Mouse (Mus musculus): ENCODE data around the gene Tnxb. TPM values are rescaled to one million over a fixed set of nuclear protein-coding genes. Genes with fewer than 3 reads are reported as not detected.

Gene Tnxb
- polyA plus RNA-seq, 1 experiment from 2014 or later: 0.01 TPM

Other genes with a start within 250 kb of the Tnxb start
- not detected in 2 replicates for gene Btnl4, start 193.2 kb upstream of the Tnxb start, polyA plus RNA-seq (2016; fragmentation: Nextera tagmentation; extraction: Ambion mirVana)
- gene Btnl6, start 153.2 kb upstream of the Tnxb start, polyA plus RNA-seq (2016; fragmentation: Nextera tagmentation; extraction: Ambion mirVana): not detected in 2 replicates
- gene Notch4, start 106.3 kb upstream of the Tnxb start, polyA plus RNA-seq (2016; fragmentation: Nextera tagmentation; extraction: Ambion mirVana): 6.9 TPM in 2 replicates
- gene Gpsm3, start 80.7 kb upstream of the Tnxb start, polyA plus RNA-seq (2016; fragmentation: Nextera tagmentation; extraction: Ambion mirVana): 3.5 and 6.3 TPM in 2 replicates
- gene Pbx2, start 79.3 kb upstream of the Tnxb start, polyA plus RNA-seq (2016; fragmentation: Nextera tagmentation; extraction: Ambion mirVana): 25.1 and 28.0 TPM in 2 replicates
- 3.1 and 3.5 TPM in 2 replicates for gene Ager, start 72.7 kb upstream of the Tnxb start, polyA plus RNA-seq (2016; fragmentation: Nextera tagmentation; extraction: Ambion mirVana)
- 139 TPM in 2 replicates for gene Rnf5, start 66.8 kb upstream of the Tnxb start, polyA plus RNA-seq (2016; fragmentation: Nextera tagmentation; extraction: Ambion mirVana)
- 54.8 and 62.8 TPM in 2 replicates for gene Agpat1, start 66.3 kb upstream of the Tnxb start, polyA plus RNA-seq (2016; fragmentation: Nextera tagmentation; extraction: Ambion mirVana)
- gene Egfl8, start 54.6 kb upstream of the Tnxb start, polyA plus RNA-seq (2016; fragmentation: Nextera tagmentation; extraction: Ambion mirVana): 7.0 and 10.1 TPM in 2 replicates
- 18.0 and 18.8 TPM in 2 replicates for gene Ppt2, start 42.0 kb upstream of the Tnxb start, polyA plus RNA-seq (2016; fragmentation: Nextera tagmentation; extraction: Ambion mirVana)
- gene Prrt1, start 41.0 kb upstream of the Tnxb start, polyA plus RNA-seq (2016; fragmentation: Nextera tagmentation; extraction: Ambion mirVana): 0.52 and 0.56 TPM in 2 replicates
- gene Fkbpl, start 25.8 kb upstream of the Tnxb start, polyA plus RNA-seq (2016; fragmentation: Nextera tagmentation; extraction: Ambion mirVana): 16.6 and 16.8 TPM in 2 replicates
- 110 TPM in 2 replicates for gene Atf6b, start 23.4 kb upstream of the Tnxb start, polyA plus RNA-seq (2016; fragmentation: Nextera tagmentation; extraction: Ambion mirVana)
- gene C4b, start 73.3 kb downstream of the Tnxb start, polyA plus RNA-seq (2016; fragmentation: Nextera tagmentation; extraction: Ambion mirVana): 0.05 TPM in 1 of 2 replicates, not detected in the other
- gene Cyp21a1, start 134.0 kb downstream of the Tnxb start, polyA plus RNA-seq (2016; fragmentation: Nextera tagmentation; extraction: Ambion mirVana): not detected in 2 replicates
- 21.5 and 23.8 TPM in 2 replicates for gene Stk19, start 166.4 kb downstream of the Tnxb start, polyA plus RNA-seq (2016; fragmentation: Nextera tagmentation; extraction: Ambion mirVana)
- gene Dxo, start 166.5 kb downstream of the Tnxb start, polyA plus RNA-seq (2016; fragmentation: Nextera tagmentation; extraction: Ambion mirVana): 65.5 and 77.7 TPM in 2 replicates
- gene Skiv2l, start 179.7 kb downstream of the Tnxb start, polyA plus RNA-seq (2016; fragmentation: Nextera tagmentation; extraction: Ambion mirVana): 61.6 and 64.3 TPM in 2 replicates
- gene Nelfe, start 179.9 kb downstream of the Tnxb start, polyA plus RNA-seq (2016; fragmentation: Nextera tagmentation; extraction: Ambion mirVana): 127 and 134 TPM in 2 replicates
- 1.1 and 1.7 TPM in 2 replicates for gene Cfb, start 192.0 kb downstream of the Tnxb start, polyA plus RNA-seq (2016; fragmentation: Nextera tagmentation; extraction: Ambion mirVana)
- gene Zbtb12, start 208.9 kb downstream of the Tnxb start, polyA plus RNA-seq (2016; fragmentation: Nextera tagmentation; extraction: Ambion mirVana): 8.6 and 8.9 TPM in 2 replicates
- 0.31 TPM in 1 of 2 replicates, not detected in the other for gene Gm20547, start 211.5 kb downstream of the Tnxb start, polyA plus RNA-seq (2016; fragmentation: Nextera tagmentation; extraction: Ambion mirVana)
- 1.2 and 2.5 TPM in 2 replicates for gene C2, start 227.7 kb downstream of the Tnxb start, polyA plus RNA-seq (2016; fragmentation: Nextera tagmentation; extraction: Ambion mirVana)
- gene Ehmt2, start 227.9 kb downstream of the Tnxb start, polyA plus RNA-seq (2016; fragmentation: Nextera tagmentation; extraction: Ambion mirVana): 111 and 121 TPM in 2 replicates
- gene Slc44a4, start 243.9 kb downstream of the Tnxb start, polyA plus RNA-seq (2016; fragmentation: Nextera tagmentation; extraction: Ambion mirVana): 0.29 TPM in 1 of 2 replicates, not detected in the other

Measured in embryonic facial prominence, embryonic 12.5 days (tissue).